Comparison of ENCODE assay signal across 28 mouse cellular contexts in the genomic region with DNA sequence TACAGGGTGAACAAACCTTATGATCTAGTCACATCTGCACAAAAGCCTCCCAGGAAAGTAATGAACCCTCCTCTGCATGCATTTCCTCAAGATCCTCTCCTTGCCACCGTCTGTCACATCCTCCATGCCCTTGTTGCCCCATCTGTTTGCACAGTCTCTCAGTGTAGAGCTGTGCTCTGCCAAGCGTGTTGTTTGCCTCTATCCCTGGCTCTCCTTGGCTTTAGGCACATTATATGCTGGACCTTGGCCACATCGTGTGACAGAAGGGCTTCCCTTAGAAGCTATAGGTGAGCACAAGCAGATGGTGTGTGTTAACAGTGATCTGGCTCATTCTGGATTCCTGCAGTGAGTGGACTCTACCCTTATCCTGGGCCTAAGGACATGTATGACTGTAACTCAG. TPM values are rescaled to one million over a fixed set of nuclear protein-coding genes. Genes with fewer than 3 reads are reported as not detected.
DNase-seq lines count a peak whose midpoint lies in the region; ATAC-seq and TF ChIP-seq lines count a peak whose summit lies in the region.
"Had no signal": no experiment of that assay in that cellular context is flagged by ENCODE, and none has a peak within 500 bp of the region (broad histone marks: within the 10 kb centered on the region; RNA-seq: fewer than 3 reads in every experiment).

No protein-coding gene starts in this region.

- DNase-seq in forebrain, embryonic 14.5 days (ENCODE audit: low spot score), result peak; percentile 16
- DNase-seq in kidney, postnatal 0 days (ENCODE audit: low spot score), result no peak
- no peak for DNase-seq in kidney, adult 2 months
- peak; percentile 54 to 80 for DNase-seq in cerebellum, adult 2 months
- peak; percentile 52 to 58 for DNase-seq in cerebellum, postnatal 36 days
- DNase-seq in gastrocnemius, adult 2 months, result no peak
- DNase-seq: adrenal gland, adult 2 months; gastrocnemius, postnatal 10 days; heart, adult 11 months; kidney, postnatal 14 days; liver, postnatal 0 days; lung, postnatal 14 days; midbrain, embryonic 14.5 days; spleen, adult 18-20 months; thymus, adult 18-20 months had no signal

- H3K4me3 ChIP-seq in forebrain, embryonic 14.5 days (ENCODE audit: low read depth, low read length), result no peak overlapping the region
- no peak overlapping the region for H3K4me3 ChIP-seq in forebrain, embryonic 13.5 days
- H3K4me3 ChIP-seq in kidney, postnatal 0 days (replicated peaks; ENCODE audit: low read depth, low read length), result no peak overlapping the region
- H3K4me3 ChIP-seq in kidney, adult 2 months (ENCODE audit: insufficient read depth, low read depth, low read length), result no peak overlapping the region
- no peak overlapping the region for H3K4me3 ChIP-seq in cerebellum, adult 2 months (replicated peaks; ENCODE audit: insufficient read depth, low read depth, low read length)
- no peak overlapping the region for H3K4me3 ChIP-seq in gastrocnemius, adult 2 months
- H3K4me3 ChIP-seq: heart, embryonic 12.5 days; hindbrain, embryonic 15.5 days; left cerebral cortex, adult 2 months; limb, embryonic 10.5 days; megakaryocyte, embryonic 14.5 days; neural tube, embryonic 15.5 days had no signal

- no peaks in the 10 kb centered on the region for H3K4me1 ChIP-seq in forebrain, embryonic 14.5 days (ENCODE audit: control insufficient read depth, insufficient read depth, low read length)
- H3K4me1 ChIP-seq in forebrain, embryonic 13.5 days, result 0 out of 2 replicates have a peak, but pooled peaks cover 4% of the 10 kb centered on the region
- no peaks in the 10 kb centered on the region for H3K4me1 ChIP-seq in kidney, postnatal 0 days (replicated peaks; ENCODE audit: insufficient read depth, low read length)
- no peaks in the 10 kb centered on the region for H3K4me1 ChIP-seq in kidney, adult 2 months (ENCODE audit: control insufficient read depth, insufficient read depth, low read length)
- peaks cover 12% of the 10 kb centered on the region for H3K4me1 ChIP-seq in cerebellum, adult 2 months (ENCODE audit: control insufficient read depth, insufficient read depth, low read length)
- H3K4me1 ChIP-seq: heart, embryonic 12.5 days; hindbrain, embryonic 15.5 days; limb, embryonic 10.5 days; neural tube, embryonic 15.5 days had no signal

- H3K4me2 ChIP-seq in forebrain, embryonic 14.5 days (ENCODE audit: low read length), result no peak overlapping the region
- H3K4me2 ChIP-seq in forebrain, embryonic 13.5 days, result no peak overlapping the region
- H3K4me2 ChIP-seq in kidney, postnatal 0 days (ENCODE audit: low read length), result no peak overlapping the region
- H3K4me2 ChIP-seq: heart, embryonic 12.5 days; hindbrain, embryonic 15.5 days; neural tube, embryonic 15.5 days had no signal

- TF ChIP-seq POLR2A in kidney, adult 2 months (IDR thresholded peaks at IDR 0.05; ENCODE audit: low read depth, low read length), result no peak
- TF ChIP-seq POLR2A in cerebellum, adult 2 months (IDR thresholded peaks at IDR 0.05; ENCODE audit: borderline replicate concordance, insufficient read depth, low read length), result no peak

- H3K36me3 ChIP-seq in forebrain, embryonic 14.5 days (ENCODE audit: control insufficient read depth, insufficient read depth, low read length), result no peaks in the 10 kb centered on the region
- no peaks in the 10 kb centered on the region for H3K36me3 ChIP-seq in forebrain, embryonic 13.5 days (ENCODE audit: poor library complexity, severe bottlenecking)
- H3K36me3 ChIP-seq in kidney, postnatal 0 days (ENCODE audit: insufficient read depth, low read length), result no peaks in the 10 kb centered on the region
- no peaks in the 10 kb centered on the region for H3K36me3 ChIP-seq in kidney, adult 2 months (ENCODE audit: control insufficient read depth, insufficient read depth, low read length)
- H3K36me3 ChIP-seq: heart, embryonic 12.5 days; hindbrain, embryonic 15.5 days; limb, embryonic 10.5 days; neural tube, embryonic 15.5 days had no signal

- no peaks in the 10 kb centered on the region for H3K27me3 ChIP-seq in forebrain, embryonic 14.5 days (replicated peaks; ENCODE audit: control insufficient read depth, insufficient read depth, low read length)
- no peaks in the 10 kb centered on the region for H3K27me3 ChIP-seq in forebrain, embryonic 13.5 days
- H3K27me3 ChIP-seq in kidney, postnatal 0 days (ENCODE audit: insufficient read depth, low read length), result no peaks in the 10 kb centered on the region
- no peaks in the 10 kb centered on the region for H3K27me3 ChIP-seq in kidney, adult 2 months (replicated peaks; ENCODE audit: control insufficient read depth, insufficient read depth, low read length)
- no peaks in the 10 kb centered on the region for H3K27me3 ChIP-seq in cerebellum, adult 2 months (ENCODE audit: control insufficient read depth, insufficient read depth, low read length)
- H3K27me3 ChIP-seq: hindbrain, embryonic 15.5 days; neural tube, embryonic 15.5 days had no signal

- 71% methylated on average over 3 of the region's 3 CpGs for WGBS in forebrain, embryonic 14.5 days
- whole genome bisulfite sequencing in forebrain, embryonic 13.5 days, result 74% methylated on average over 3 of the region's 3 CpGs
- 43% methylated on average over 3 of the region's 3 CpGs for WGBS in kidney, postnatal 0 days
- WGBS in kidney, adult 2 months, result 45% methylated on average over 3 of the region's 3 CpGs
- 12% methylated on average over 3 of the region's 3 CpGs for WGBS in cerebellum, adult 2 months

- no peak for TF ChIP-seq CTCF in kidney, postnatal 0 days (IDR thresholded peaks at IDR 0.05; ENCODE audit: low read depth)
- TF ChIP-seq CTCF in kidney, adult 2 months (conservative IDR thresholded peaks at IDR 0.05; ENCODE audit: insufficient read depth, insufficient read length, low read depth, low read length), result no peak
- TF ChIP-seq CTCF in cerebellum, adult 2 months (IDR thresholded peaks at IDR 0.05; ENCODE audit: borderline replicate concordance, insufficient read depth, low read depth, low read length), result no peak
- no peak for TF ChIP-seq CTCF in gastrocnemius, adult 2 months (IDR thresholded peaks at IDR 0.05)

- intact Hi-C loops in gastrocnemius, adult 2 months (cut with DNase I), result no loop called here

- ATAC-seq in forebrain, embryonic 14.5 days, result no peak
- no peak for ATAC-seq in forebrain, embryonic 13.5 days
- ATAC-seq in kidney, postnatal 0 days (replicated peaks; ENCODE audit: low FRiP score, low read depth), result 0 out of 2 replicates have a peak, but pooled peaks have one; percentile 36
- no peak for ATAC-seq in erythroid progenitor cell, adult 5-6 weeks (replicated peaks; ENCODE audit: low FRiP score, poor library complexity, severe bottlenecking)
- ATAC-seq: intestine, postnatal 0 days; liver, postnatal 0 days had no signal

- H3K9me3 ChIP-seq in forebrain, embryonic 14.5 days (replicated peaks; ENCODE audit: control insufficient read depth, low read length), result no peaks in the 10 kb centered on the region
- H3K9me3 ChIP-seq in forebrain, embryonic 13.5 days (replicated peaks), result no peaks in the 10 kb centered on the region
- no peaks in the 10 kb centered on the region for H3K9me3 ChIP-seq in kidney, postnatal 0 days (replicated peaks; ENCODE audit: low read length)
- H3K9me3 ChIP-seq: heart, embryonic 12.5 days; hindbrain, embryonic 15.5 days; limb, embryonic 10.5 days; neural tube, embryonic 15.5 days had no signal

- no peak overlapping the region for H3K27ac ChIP-seq in forebrain, embryonic 14.5 days (ENCODE audit: low read depth, low read length)
- H3K27ac ChIP-seq in forebrain, embryonic 13.5 days, result no peak overlapping the region
- H3K27ac ChIP-seq in kidney, postnatal 0 days, result no peak overlapping the region
- no peak overlapping the region for H3K27ac ChIP-seq in kidney, adult 2 months (ENCODE audit: insufficient read depth, low read depth, low read length)
- no peak overlapping the region for H3K27ac ChIP-seq in cerebellum, adult 2 months (ENCODE audit: insufficient read depth, low read length)
- no peak overlapping the region for H3K27ac ChIP-seq in gastrocnemius, adult 2 months
- H3K27ac ChIP-seq: hindbrain, embryonic 15.5 days; left cerebral cortex, adult 2 months; limb, embryonic 10.5 days; neural tube, embryonic 15.5 days had no signal

- H3K9ac ChIP-seq in forebrain, embryonic 14.5 days (ENCODE audit: low read length), result no peak overlapping the region
- no peak overlapping the region for H3K9ac ChIP-seq in forebrain, embryonic 13.5 days
- no peak overlapping the region for H3K9ac ChIP-seq in kidney, postnatal 0 days (ENCODE audit: low read depth, low read length)
- H3K9ac ChIP-seq: heart, embryonic 12.5 days; hindbrain, embryonic 15.5 days; liver, postnatal 0 days; neural tube, embryonic 15.5 days had no signal

RNA-seq across cellular contexts. Expression of gene Ankrd10, which starts 26.4 kb away (rescaled TPM):
- polyA plus RNA-seq in forebrain, embryonic 14.5 days (2014; fragmentation: Nextera tagmentation; extraction: Ambion mirVana), result 98.8 and 118 TPM in 2 replicates
- polyA plus RNA-seq in forebrain, embryonic 13.5 days (2015; fragmentation: Nextera tagmentation; extraction: Ambion mirVana), result 113 and 117 TPM in 2 replicates
- 67.2 and 70.6 TPM in 2 replicates for polyA plus RNA-seq in kidney, postnatal 0 days (2015; fragmentation: Nextera tagmentation; extraction: Ambion mirVana)
- polyA plus RNA-seq in kidney, adult 2 months (2012; rRNA removed), result 36.9 and 45.3 TPM in 2 replicates
- 53.0 and 53.4 TPM in 2 replicates for polyA plus RNA-seq in cerebellum, adult 2 months (2012; rRNA removed)
- total RNA-seq in gastrocnemius, adult 2 months (2021), result 10 to 100 TPM; 15.3 to 16.0 TPM
- total RNA-seq in erythroid progenitor cell, adult 5-6 weeks (2015; ENCODE audit: low replicate concordance), result 10.1 and 30.2 TPM in 2 replicates
- 6.4 and 11.2 TPM in 2 replicates for total RNA-seq in erythroid progenitor cell, adult 5-6 weeks (2017; ENCODE audit: low replicate concordance)

RNA-seq across cellular contexts. Expression of gene 1700016D06Rik, which starts 38.9 kb away (rescaled TPM):
- not detected in 2 replicates for polyA plus RNA-seq in forebrain, embryonic 14.5 days (2014; fragmentation: Nextera tagmentation; extraction: Ambion mirVana)
- not detected in 2 replicates for polyA plus RNA-seq in forebrain, embryonic 13.5 days (2015; fragmentation: Nextera tagmentation; extraction: Ambion mirVana)
- polyA plus RNA-seq in kidney, postnatal 0 days (2015; fragmentation: Nextera tagmentation; extraction: Ambion mirVana), result not detected in 2 replicates
- polyA plus RNA-seq in kidney, adult 2 months (2012; rRNA removed), result not detected in 2 replicates
- polyA plus RNA-seq in cerebellum, adult 2 months (2012; rRNA removed), result not detected in 2 replicates
- total RNA-seq in gastrocnemius, adult 2 months (2021), result not detected
- not detected in 2 replicates for total RNA-seq in erythroid progenitor cell, adult 5-6 weeks (2015; ENCODE audit: low replicate concordance)
- not detected in 2 replicates for total RNA-seq in erythroid progenitor cell, adult 5-6 weeks (2017; ENCODE audit: low replicate concordance)
- total RNA-seq: adrenal gland, adult 2 months; gastrocnemius, postnatal 10 days; heart, postnatal 25 days; layer of hippocampus, adult 8-10 months; left cerebral cortex, adult 2 months; liver, adult 2 months had no signal
- polyA plus RNA-seq: adrenal gland, adult 2 months; heart, embryonic 12.5 days; hindbrain, embryonic 15.5 days; intestine, postnatal 0 days; limb, embryonic 10.5 days; liver, adult 2 months; liver, postnatal 0 days; midbrain, embryonic 14.5 days; neural tube, embryonic 15.5 days; urinary bladder, adult 2 months had no signal

Comparison
In these comparisons a context has a peak if more than half of its experiments do, and no peak if none do; other contexts are left out.
1. DNase-seq: peak in forebrain, embryonic 14.5 days (single experiment), cerebellum, adult 2 months (2 of 2) and cerebellum, postnatal 36 days (2 of 2); none in kidney, postnatal 0 days (single experiment), kidney, adult 2 months (single experiment) and gastrocnemius, adult 2 months (single experiment).